Mouse (Mus musculus): ENCODE data around the gene Ilf3.
A peak's percentile ranks its signal among the peaks of the same experiment; 100 is the strongest.

Ilf3 gene

DNA sequence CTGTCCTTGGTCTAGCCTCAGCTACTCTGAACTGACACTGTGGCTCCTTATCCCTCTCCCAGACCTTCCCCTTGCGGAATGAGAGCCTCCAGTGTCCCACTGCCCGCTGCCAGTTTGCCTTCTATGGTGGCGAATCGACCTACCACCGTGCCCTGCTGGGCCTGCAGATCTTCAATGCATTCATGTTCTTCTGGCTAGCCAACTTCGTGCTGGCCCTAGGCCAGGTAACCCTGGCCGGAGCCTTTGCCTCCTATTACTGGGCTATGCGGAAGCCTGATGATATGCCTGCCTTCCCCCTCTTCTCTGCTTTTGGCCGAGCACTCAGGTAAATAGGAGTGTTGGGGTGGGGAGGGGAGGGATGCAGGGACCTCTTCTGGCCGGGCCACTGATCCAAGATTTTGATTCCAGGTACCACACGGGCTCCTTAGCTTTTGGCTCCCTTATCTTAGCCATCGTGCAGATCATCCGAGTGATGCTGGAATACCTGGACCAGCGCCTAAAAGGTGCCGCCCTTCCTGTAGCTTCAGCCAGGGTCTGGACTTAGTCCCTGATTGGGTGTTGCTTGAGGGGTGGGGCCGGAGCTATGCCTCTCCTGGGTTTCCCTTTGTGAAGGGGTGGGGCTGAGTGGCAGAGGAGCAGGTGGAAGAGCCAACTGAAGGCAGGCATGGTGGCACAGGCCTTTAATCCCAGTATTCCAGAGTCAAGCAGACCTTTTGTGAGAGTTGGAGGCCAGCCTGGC lies 20.9 kb upstream of the Ilf3 start:
- DNase-seq (ENCODE audit: low spot score) = no peak

DNA sequence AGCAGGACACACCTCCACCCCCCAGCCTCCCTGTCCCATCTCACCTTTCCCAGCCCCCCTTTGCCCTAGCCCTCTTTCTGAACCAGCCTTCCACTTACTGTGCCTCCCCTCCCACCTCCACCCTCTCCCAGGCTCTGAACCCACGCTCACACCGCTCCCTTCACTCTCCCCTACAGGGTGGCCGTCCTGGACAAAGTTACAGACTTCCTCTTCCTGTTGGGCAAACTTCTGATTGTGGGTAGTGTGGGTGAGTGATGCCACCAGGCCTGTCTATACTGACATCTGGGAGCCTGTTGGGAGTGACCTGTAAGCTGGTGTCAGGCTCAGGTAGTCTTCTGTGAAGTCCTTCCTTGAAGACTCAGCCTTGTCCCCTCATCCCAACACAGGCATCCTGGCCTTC lies 19.5 kb upstream of the Ilf3 start:
- no peak for DNase-seq (ENCODE audit: low spot score)

DNA sequence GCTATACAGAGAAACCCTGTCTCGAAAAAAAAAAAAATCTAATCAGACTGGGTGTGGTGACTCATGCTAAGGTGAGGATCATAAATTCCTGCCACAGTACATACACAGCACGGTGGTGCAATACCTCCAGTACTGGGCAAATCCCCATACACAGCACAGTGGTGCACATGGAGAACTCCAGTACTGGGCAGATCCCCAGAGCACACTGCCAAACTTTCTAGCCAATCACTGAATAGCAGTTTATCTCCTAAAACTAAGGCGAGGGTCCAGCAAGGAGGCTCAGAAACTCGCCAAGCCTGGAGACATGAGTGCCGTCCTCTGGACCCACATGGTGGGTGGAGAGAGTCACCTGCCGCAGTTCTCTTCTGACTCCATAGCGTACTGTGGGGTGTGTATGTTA lies 16.5 kb upstream of the Ilf3 start:
- DNase-seq (ENCODE audit: low spot score) = no peak

DNA sequence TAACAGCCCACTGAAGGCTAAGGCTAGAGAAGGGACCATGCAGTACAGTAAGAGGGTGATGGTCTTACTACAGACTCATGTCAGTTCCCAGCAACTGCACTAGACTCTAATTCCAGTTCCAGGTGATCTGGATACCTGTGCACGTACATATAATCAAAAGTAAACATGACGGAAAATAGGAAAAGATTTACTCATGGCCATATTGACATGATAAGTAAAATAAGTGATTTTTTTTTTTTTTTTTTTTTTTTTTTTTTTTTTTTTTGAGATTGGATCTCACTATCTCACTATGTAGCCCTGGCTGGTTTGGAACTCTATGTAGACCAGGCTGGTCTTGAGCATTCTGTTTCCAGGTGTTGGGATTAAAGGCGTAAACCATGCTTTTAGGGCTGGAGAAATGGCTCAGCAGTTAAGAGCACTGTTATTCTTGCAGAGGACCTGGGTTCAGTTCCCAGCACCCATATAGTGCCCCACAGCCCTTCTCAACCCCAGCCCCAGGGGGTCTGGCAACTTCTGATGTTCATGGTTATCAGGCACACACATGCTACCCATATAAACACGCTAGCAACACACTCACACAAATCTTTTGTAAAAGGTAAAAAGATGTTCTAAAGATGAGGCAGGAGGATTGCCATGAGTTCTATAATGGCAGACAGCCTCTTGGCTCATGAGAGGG lies 15.8 kb upstream of the Ilf3 start:
- DNase-seq (ENCODE audit: low spot score) = no peak

DNA sequence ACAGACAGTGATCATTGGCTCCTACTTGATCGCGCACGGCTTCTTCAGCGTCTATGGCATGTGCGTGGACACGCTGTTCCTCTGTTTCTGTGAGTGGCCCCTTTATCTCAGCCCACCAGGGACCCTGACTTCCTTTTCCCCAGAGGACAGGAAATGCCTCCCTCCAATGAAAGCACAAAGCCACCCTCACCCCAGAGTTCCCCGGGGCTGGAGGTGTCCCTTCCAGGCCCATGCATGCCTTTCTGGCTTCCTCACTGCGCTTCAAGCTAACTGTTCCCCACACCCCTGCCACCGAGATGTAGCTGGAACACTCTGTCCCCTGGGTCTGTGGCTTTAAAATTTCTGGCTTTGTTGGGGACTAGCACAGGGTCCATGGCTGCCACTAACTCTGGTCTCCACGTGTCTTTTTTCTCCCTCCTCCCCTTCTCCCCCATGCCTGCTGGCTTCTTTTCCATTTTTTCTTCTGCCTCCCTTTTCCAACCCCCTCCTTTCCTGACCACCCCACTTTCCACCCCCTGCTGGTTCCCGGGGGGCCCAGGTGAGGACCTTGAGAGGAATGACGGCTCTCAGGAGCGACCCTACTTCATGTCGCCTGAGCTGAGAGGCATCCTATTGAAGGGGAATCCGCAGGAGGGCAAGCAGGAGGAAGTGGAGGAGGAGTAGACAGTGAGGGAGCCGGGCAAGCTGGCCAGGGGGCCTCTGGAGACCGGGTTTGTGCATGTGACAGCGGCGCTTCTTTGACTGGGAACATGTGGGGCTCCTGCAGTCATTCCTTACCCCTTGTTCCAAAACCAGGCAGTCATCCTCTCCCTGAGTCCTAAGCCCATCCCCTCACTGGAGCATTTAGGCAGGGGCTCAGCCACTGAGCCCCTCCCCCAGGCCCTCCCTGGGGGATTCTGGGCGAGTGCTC lies 15.0 kb upstream of the Ilf3 start:
- no peak for DNase-seq (ENCODE audit: low spot score)

DNA sequence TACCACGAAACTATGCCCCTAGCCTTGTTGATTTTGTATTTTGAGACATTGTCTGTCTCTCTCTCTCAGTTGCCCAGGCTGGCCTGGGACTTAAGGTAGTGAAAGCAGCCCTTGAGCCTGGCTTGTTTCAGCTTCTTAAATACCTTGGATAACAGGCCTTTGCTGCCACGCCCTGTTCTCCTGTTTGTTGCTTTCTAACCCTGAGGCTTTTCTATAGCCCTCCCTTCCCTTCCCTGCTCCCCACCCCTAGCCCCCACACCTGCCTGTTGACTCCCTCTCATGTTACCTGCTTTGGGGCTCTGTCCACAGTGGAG lies 14.3 kb upstream of the Ilf3 start:
- DNase-seq (ENCODE audit: low spot score) = no peak

DNA sequence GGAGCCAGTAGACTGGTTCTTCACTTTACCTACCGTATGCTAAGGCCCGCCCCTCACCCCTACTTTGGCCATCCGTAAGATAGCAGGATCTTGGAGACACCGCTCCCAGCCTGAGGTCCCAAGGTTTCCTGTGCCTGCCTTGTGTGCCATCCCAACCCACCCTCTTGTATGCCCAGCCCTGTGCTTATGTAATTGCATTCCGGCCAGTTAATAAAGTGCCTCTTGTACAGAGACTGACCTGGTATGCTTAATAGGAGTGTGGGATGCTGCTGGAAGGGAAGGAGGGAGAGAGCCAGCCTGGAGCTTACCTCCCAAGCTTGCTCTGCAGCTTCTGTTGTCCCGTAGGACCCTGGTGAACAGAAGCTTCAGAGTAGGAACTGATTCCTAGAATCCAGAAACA lies 12.9 kb upstream of the Ilf3 start:
- DNase-seq (ENCODE audit: low spot score) = no peak

DNA sequence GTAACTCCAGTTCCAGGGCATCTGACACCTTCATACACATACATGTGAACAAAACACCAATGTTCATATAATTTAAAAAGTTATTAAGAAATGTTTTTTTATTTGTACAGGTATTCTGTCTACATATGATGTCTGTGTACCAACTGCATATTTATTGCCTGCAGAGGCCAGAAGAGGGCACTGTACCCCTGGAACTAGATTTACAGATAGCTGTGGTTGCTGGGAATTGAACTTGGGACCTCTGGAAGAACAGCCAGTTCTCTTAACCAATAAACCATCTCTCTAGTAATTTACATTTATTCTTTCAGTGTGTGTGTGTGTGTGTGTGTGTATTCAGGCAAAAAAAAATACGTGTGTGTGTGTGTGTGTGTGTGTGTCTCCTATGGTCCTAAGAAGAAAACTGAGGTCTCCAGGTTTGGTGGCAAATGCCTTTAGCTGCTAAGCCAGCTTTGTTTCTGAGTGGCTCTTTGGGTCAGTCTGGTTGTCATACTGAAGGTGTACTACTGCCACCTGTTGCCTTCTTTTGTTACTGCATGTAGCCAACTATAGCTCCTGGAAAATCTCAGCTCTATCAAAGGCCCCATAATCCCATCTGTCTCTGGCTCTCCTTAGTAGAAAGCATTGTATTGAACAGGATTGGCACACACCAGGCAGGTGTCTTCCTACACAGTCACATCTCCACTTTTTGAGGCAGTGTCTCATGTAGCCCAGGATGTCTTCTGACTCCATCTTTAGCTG lies 10.5 kb upstream of the Ilf3 start:
- peak; percentile 78 for DNase-seq (ENCODE audit: low spot score)

DNA sequence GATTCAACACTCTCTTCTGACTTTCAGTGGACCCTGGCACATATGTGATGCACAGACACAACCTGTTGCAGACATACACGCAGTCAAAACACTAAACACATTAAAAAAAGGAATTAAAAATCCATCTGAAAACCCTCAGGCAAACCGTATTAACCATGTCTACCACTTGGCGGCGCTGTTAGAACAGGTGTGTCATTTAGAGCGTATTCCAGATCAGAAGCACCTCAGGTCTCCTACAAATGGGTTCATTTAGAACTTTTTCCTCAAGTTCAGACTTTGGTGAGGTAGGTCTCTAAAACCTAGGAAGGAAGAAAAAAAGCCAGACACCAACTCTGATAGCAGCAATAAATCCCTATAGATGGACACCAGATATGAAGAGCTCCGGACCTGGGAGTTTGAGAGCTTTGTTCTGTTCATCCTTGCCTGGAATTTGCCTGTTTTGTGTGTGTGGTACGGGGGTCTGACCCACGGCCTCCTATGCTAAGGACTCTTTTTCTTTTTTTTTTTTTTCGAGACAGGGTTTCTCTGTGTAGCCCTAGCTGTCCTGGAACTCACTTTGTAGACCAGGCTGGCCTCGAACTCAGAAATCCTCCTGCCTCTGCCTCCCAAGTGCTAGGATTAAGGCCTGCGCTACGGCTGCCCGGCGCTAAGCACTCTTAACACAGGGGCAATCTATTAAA lies 990 bp upstream of the Ilf3 start:
- DNase-seq (ENCODE audit: low spot score) = peak; percentile 84

DNA sequence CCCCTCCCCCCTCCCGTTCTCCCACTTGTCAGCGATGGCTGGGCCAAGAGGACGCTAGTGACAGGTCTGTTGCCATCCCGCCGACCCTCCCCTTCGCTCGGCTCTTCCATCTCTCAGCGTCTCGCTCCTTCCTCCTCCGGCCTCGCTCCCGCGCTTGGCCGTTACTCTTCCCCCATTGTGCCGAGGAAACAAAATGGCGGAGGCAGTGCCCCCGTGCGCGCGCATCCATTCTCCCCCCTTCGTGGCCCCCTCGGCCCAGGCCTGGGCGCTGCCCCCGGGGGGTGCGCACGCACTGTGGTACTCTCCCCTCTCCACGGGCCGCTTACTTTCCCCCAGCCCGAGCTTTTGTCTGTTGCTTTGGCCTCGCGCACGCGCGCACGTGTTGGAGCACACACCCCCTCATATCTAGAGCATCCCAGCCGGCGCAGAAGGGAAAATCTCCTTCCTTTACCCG lies 487 bp downstream of the Ilf3 start:
- peak; percentile 88 for DNase-seq (ENCODE audit: low spot score)

DNA sequence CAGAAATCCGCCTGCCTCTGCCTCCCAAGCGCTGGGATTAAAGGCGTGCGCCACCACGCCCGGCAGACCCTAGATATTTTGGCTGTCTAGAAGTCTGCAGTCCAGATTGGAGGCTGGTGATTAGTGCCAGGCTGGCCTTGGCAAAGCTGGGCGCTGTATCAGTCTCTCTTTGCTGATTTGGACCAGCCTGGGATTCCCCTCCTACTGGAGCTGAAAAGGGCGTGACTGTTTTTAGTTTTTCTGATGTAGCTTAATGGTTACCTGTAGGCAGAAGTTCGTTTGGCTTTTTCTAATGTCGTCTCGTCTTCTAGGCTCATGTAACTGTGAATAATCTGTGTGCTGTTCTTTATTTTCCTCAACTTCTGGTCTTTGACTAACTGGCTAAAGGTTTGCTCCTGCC lies 1.4 kb downstream of the Ilf3 start:
- no peak for DNase-seq (ENCODE audit: low spot score)

DNA sequence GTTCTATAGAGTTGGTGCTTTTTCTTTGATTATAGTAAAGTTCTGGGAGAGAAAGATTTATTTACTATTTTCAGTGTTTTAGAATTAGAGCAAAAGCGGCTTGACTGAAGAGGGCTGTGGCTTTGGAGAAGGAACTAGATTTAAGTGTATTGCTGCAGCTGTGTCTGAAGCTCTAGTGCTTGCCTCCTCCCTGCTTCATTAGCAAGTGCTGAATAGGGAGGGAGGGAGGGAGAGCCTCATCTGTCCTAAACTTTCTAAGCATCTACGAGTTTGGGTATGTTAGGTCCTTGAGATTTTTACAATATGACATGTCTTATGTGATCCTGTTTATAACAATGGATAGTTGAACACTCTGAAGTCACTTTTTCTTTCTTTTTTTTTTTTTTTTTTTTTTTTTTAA lies 3.2 kb downstream of the Ilf3 start:
- no peak for DNase-seq (ENCODE audit: low spot score)

DNA sequence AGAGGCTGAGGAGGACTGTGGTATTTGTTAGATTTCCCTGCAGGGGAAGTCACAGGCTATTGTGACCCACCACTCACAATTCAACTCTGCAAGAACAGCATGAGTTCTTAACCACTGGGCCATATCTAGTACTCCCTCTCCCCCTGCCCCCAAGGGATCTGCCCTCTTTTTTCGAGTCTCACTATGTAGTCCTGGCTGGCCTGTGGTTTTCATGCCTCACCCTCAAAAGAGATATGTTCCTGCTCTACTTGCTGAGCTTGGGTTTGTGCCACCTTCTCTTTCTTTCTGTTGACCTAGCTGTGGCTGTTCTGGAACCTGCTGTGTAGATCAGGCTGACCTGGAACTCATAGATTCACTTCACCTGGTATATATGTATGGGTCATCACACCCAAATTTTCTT lies 4.8 kb downstream of the Ilf3 start:
- no peak for DNase-seq (ENCODE audit: low spot score)

DNA sequence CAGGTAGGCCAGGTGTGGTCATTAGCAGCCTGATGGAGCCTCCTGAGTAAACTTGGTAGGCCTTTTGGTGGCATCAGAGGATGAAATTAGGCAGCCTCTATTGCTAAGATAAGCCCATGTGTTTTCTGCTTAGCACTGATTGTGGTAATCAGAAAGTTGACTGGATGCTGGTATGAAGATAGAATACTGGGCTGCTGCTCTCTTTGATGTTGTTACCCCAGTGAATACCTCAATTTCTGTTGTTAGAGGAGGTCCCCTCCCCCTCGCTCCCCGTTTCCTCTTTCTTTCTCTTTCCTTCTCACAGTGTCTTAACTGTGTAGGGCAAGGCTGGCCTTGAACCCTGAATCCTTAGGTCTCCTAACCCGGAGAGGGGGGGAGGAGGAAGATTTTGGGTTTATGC lies 11.5 kb downstream of the Ilf3 start:
- DNase-seq (ENCODE audit: low spot score) = no peak

DNA sequence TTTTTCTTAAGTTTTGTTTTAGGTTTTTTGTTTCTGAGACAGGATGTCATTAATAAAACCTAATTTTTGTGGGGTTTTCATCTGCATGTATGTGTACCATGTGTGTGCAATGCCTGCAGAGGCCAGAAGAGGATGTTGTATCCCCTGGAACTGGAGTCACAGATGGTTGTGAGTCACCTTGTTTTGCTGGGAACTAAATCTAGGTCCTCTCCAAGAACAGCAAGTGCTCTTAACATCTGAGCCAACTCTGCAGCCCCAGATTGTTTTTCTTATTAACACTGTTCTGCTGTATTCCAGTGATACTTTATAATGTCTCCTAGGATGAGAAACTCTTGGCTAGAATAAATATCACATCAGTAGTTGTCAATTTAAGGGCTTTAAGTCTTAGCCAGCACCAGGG lies 13.2 kb downstream of the Ilf3 start:
- no peak for DNase-seq (ENCODE audit: low spot score)

DNA sequence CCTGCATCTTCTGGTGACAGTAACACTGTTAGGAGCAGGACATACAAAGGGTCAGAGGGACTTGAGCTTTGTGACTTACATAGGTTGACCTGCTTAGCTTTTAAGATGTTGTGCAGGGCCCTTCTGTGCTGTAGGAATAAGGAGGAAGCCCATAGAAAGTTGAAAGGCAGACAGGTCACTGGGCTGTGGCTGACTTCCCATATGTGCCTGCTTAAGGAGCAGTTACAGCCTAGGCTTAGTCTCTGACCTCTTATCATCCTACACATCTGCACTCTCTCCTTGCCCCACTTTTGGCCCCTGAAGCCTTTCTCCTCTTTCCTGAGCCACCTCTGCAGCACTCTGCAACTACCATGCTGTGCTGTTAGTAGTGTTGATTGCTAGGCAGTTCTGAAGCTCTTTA lies 16.3 kb downstream of the Ilf3 start:
- no peak for DNase-seq (ENCODE audit: low spot score)

DNA sequence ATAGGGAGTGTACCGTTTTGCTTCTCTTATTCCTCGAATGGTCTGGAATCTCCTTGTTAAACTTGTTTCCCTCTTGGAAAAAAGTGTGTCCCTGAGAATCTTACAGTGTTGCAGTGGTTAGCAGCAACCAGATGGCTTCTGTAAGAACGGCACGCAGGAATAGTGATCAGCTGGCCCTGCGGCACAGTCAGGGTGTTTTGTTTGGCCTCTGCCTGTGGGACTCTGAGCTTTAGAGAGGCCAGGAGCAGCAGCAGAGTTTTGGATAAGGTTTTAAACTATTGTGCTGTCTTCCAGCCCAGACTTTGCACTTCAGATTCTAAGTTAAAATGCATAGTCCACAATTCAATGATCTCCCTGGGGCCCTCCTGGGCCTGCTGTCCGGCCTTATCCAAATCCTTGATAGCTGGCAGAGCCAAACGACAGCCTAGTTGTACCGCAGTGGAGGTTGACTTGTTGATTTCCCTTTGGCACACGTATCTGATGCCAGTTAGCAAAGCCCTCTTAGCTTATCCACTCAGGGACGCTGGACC lies 25.0 kb downstream of the Ilf3 start:
- DNase-seq (ENCODE audit: low spot score) = no peak

DNA sequence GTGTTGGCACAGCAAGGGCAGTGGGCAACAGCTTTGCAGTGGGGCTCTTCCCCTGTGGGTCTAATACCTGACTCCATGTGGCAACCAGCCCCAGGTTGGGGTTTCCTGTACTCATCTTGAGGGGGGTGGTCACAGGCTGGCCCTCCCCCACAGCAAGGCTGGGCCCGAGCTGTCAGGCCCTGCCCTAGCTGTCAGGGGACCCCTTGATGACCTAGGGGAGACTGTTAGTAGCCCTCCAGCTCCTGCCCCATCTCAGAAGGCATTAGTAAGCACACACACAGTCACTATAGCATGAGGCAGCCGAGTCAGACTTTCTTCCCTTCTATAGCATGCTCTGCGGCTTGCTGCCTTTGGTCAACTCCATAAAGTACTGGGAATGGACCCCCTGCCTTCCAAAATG lies 28.0 kb downstream of the Ilf3 start:
- no peak for DNase-seq (ENCODE audit: low spot score)

DNA sequence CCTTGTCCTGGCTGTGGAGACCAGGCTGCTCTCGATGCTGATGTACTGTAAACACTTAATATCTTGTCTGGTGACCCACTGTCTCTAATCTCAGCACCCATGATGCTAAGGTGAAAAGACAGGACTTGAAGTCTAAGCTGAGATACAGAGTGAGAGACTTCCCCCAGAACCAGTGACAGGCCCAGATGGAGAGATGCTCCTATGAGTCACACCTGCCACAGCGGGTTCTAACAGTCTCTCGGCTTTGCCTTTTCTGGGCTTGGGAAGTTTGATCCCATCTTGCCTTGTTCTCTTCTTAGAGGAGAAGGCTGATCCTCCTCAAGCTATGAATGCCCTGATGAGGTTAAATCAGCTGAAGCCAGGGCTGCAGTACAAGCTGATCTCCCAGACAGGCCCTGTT lies 29.5 kb downstream of the Ilf3 start:
- no peak for DNase-seq (ENCODE audit: low spot score)

DNA sequence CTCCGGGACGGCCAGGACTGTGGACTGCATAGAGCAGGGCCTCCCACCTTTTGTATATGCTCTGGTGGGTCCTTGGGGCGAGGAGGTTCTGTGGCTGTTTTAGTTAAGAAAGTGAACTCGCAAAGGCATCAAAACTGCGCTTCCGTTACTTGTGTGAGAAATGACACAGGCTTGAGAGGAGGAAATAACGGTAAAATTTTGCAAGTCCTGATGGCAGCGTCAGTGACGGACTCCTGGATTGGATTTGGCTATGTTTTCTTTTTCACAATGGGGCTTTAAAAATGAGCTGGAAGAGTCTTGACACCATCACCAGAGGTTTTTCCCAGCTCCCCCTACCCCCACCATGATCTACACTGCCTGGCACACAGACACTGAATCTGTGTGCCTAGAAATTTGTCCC lies 33.4 kb downstream of the Ilf3 start:
- no peak for DNase-seq (ENCODE audit: low spot score)

DNA sequence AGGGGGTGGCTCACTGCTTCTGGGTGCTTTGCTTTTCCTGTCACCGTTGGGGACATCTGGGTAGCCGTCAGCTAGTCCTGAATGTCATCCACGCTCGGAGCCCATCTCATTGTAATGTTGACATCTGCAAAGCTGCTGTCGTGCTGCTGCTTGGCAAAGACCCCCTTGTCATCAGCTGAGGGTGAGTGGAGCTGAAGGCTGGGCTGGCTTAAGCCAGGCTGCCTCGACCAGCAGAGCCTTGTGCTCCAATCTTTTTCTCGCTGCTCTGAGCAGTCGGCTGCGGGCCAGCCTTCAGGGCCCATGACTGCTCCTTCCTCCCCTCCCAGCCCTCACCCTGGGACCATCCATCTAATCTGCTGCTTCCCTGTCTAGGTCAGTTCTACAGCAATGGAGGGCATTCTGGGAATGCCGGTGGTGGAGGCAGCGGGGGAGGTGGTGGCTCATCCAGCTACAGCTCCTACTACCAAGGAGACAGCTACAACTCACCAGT lies 35.1 kb downstream of the Ilf3 start:
- DNase-seq (ENCODE audit: low spot score) = no peak
